Mouse (Mus musculus) inflammation-experienced regulatory T-cells (primary cell): Measurements from ENCODE around the gene Ifrd1. TPM values are rescaled to one million over a fixed set of nuclear protein-coding genes. Genes with fewer than 3 reads are reported as not detected.

Experiments used
- polyA plus RNA-seq, 2 experiments: library from polyadenylated mRNA; unstranded; fragments of 100-300 nt; shearing (Covaris generic); gene quantifications; one replicate each; pipeline ENCODE4 v1.2.1; 2017

The Ifrd1 gene
- 100 to 1,000 TPM; 128 to 216 TPM for polyA plus RNA-seq

DNA sequence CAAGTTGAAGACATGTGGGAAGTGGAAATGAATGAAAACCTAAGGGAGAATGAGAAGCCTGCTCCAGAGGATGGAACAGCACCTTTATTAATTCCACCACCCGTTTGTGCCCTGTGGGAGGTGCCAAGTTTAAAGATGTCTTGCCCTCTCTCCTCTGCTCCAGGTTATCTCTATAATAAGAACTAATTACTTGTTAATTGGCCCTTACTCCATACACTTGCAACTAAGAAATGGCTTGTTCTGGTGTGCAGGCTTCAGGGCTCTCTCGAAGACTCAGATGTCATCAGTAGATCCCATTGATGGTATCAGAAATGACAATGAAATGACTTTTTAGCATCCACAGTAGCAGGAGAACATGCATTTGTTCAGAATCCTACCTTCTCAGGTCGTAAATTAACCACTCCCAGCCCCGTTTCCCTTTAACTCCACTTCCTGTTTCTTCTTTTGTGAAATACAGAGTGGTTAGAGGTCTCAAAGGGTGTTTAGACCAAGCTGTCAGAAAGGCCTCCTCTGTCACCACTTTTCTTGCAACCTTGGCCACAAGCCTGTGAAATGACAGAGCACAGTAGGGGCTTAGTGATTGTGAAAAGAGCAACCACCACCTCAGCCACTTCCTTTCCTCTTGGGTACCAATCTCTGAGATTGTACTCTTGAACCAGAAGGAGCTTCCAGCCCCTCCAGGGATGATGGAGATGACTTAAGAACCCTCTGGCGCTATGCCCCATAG, at the start of gene Ifrd1:
TSS of gene Ifrd1 (minus strand) at position 51 of the 727 bp plus-strand sequence.

DNA sequence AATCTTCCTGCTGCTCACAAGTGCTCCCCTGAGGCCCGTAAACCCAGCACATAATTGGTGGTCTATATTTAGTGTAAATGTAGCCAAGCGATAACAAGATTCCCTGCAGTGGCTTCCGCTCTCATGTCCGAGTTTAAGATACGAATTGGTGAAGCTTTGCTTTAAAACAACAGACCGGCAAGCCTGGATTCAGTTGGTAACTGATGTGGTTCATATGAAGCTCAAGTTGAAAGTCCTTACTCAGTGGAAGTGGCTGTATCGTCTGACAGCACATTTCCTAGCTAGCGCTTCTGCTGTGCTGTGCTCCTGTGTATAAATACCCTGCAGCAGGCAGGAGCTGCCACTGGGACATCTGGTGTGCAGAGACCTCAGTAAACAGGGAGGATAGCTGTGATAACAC, 49.0 kb downstream of the Ifrd1 start, which contains the start of gene Lsmem1:
TSS of gene Lsmem1 (minus strand) at position 189 of the 400 bp plus-strand sequence.

Other genes with a start within 250 kb of the Ifrd1 start
- 10 to 100 TPM; 78.9 to 83.4 TPM for gene Arl4a, start 210.5 kb downstream of the Ifrd1 start, polyA plus RNA-seq
- 1 to 10 TPM; 1.2 to 6.8 TPM for gene Scin, start 114.3 kb downstream of the Ifrd1 start, polyA plus RNA-seq
- under 1 TPM; 0.22 to 0.47 TPM for gene Lsmem1, start 49.0 kb downstream of the Ifrd1 start, polyA plus RNA-seq
- gene Zfp277, start 197.4 kb upstream of the Ifrd1 start, polyA plus RNA-seq = 10 to 100 TPM; 33.6 to 35.0 TPM
- gene Dock4, start 197.4 kb upstream of the Ifrd1 start, polyA plus RNA-seq = 1 to 10 TPM; 3.3 to 7.9 TPM